Mouse (Mus musculus) CH12.LX (cell line): ENCODE data around the gene Snx11.

Source experiments
- CTCF ChIP-seq, 2 experiments: IDR thresholded peaks in 1 of 2; conservative IDR thresholded peaks in 1 of 2; 2 replicates each; pipeline ENCODE4 v1.5.1; 2011 to 2012; ENCODE audit warnings: low read depth in 2 of 2, low read length in 2 of 2, improper control_type of control experiment in 1 of 2, inconsistent platforms in 1 of 2, mild to moderate bottlenecking in 1 of 2, moderate library complexity in 1 of 2
- E2F4 ChIP-seq: IDR thresholded peaks from 2 replicates; pipeline ENCODE4 v1.6.1; 2011; ENCODE audit warnings: low read depth, low read length, improper control_type of control experiment; ENCODE audit not compliant: insufficient replicate concordance
- MAFK ChIP-seq: IDR thresholded peaks from 2 replicates; pipeline ENCODE4 v1.6.1; 2011; ENCODE audit warnings: low read length, improper control_type of control experiment; ENCODE audit not compliant: insufficient replicate concordance
- MAX ChIP-seq: IDR thresholded peaks from 2 replicates; pipeline ENCODE4 v1.6.1; 2011; ENCODE audit warnings: low read length, improper control_type of control experiment
- NRF1 ChIP-seq: IDR thresholded peaks from 2 replicates; pipeline ENCODE4 v1.6.1; 2014; ENCODE audit warnings: low read depth, mild to moderate bottlenecking, inconsistent platforms, low read length, improper control_type of control experiment, moderate library complexity
- ZKSCAN1 ChIP-seq: IDR thresholded peaks from 2 replicates; pipeline ENCODE4 v1.6.1; 2012; ENCODE audit warnings: low read depth, inconsistent platforms, low read length, improper control_type of control experiment, borderline replicate concordance
- ZMIZ1 ChIP-seq: IDR thresholded peaks from 2 replicates; pipeline ENCODE4 v1.6.1; 2012; ENCODE audit warnings: low read depth, mild to moderate bottlenecking, inconsistent platforms, low read length, improper control_type of control experiment

GRCm38 (mm10) chr11:96813920-96814319 lies 36.6 kb upstream of the Snx11 start:
- no peak for TF ChIP-seq MAX
- no peak for TF ChIP-seq E2F4
- no peak for TF ChIP-seq ZKSCAN1
- no peak for TF ChIP-seq ZMIZ1
- no peak for TF ChIP-seq NRF1
- TF ChIP-seq MAFK: no peak
- no peak for TF ChIP-seq CTCF (conservative IDR thresholded peaks at IDR 0.05 in 1 of 2, IDR thresholded peaks at IDR 0.05 in 1 of 2; ENCODE audit: low read depth in 2 of 2, low read length in 2 of 2)
